Mouse (Mus musculus) midbrain, embryonic 12.5 days (tissue): ENCODE data around the gene Ccdc97. TPM values are rescaled to one million over a fixed set of nuclear protein-coding genes. Genes with fewer than 3 reads are reported as not detected.

ENCODE experiments used
- ATAC-seq: fragments of 200-750 bp; cut with Nextera tagmentation; 2 replicates; pipeline ENCODE4 v1.8.0; 2017; ENCODE audit warnings: low read depth, moderate TSS enrichment, moderate library complexity; ENCODE audit not compliant: low FRiP score
- H3K27ac ChIP-seq: fragments of 300-500 bp; sonication (generic); replicated peaks from 2 replicates; pipeline ENCODE4 v1.5.1; 2016; ENCODE audit warnings: mild to moderate bottlenecking
- H3K27me3 ChIP-seq: fragments of 300-500 bp; sonication (generic); 2 replicates; pipeline ENCODE4 v1.6.1; 2016; ENCODE audit warnings: mild to moderate bottlenecking
- H3K36me3 ChIP-seq: fragments of 300-500 bp; sonication (generic); 2 replicates; pipeline ENCODE4 v1.6.1; 2016
- H3K4me1 ChIP-seq: fragments of 300-500 bp; sonication (generic); 2 replicates; pipeline ENCODE4 v1.6.1; 2016
- H3K4me2 ChIP-seq: fragments of 300-500 bp; sonication (generic); replicated peaks from 2 replicates; pipeline ENCODE4 v1.6.1; 2016; ENCODE audit warnings: mild to moderate bottlenecking, moderate library complexity
- H3K4me3 ChIP-seq: fragments of 300-500 bp; sonication (generic); 2 replicates; pipeline ENCODE4 v1.5.1; 2016; ENCODE audit warnings: mild to moderate bottlenecking
- H3K9ac ChIP-seq: fragments of 300-500 bp; sonication (generic); replicated peaks from 2 replicates; pipeline ENCODE4 v1.6.1; 2016; ENCODE audit warnings: mild to moderate bottlenecking, moderate library complexity
- H3K9me3 ChIP-seq: fragments of 300-500 bp; sonication (generic); 2 replicates; pipeline ENCODE4 v1.6.1; 2016; ENCODE audit warnings: mild to moderate bottlenecking
- WGBS: fragments of 180-500 bp; shearing (Covaris S2); methylation state at CpG from one replicate; pipeline ENCODE4 v1.1.7; 2016; 5-methylcytosine and 5-hydroxymethylcytosine counted together
- polyA plus RNA-seq: library from polyadenylated mRNA; unstranded; fragments of >200 nt; fragmentation: Nextera tagmentation; extraction: Ambion mirVana; gene quantifications from 2 replicates; pipeline ENCODE4 v1.2.1, GENCODE M21; 2016

The Ccdc97 gene
- 32.8 and 33.2 TPM in 2 replicates for polyA plus RNA-seq

DNA sequence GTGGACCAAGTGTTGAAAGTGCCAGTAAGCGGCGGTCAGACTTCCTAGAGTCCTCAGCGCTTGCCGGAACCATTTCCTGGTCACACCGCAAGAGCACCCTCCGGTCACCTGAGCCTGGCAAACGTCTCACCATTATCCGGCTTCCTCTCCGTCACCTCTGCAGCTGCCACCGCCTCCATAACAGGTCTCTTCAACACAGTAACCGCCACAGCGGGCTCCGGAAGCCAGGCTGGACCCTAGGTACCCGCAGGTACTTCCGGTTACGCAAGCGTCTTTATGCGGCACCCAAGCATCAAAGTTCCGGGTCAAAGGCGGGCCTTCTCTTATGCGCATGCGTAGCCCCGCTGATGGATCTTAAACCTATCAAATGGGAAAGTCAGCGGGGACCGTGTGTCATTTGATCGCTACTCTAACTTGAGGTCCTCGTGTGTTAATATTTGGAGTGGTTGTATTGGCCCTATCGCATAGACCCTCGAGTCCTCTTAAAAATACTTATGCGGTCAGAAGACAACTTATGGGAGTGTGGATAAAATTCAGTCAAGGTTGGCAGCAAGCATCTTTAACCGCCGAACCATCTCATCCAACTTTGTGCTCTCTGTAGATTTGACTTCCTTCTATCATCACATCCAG, at the start of gene Ccdc97:
Gene Ccdc97 (minus strand): TSS at position 301 of the 630 bp plus-strand sequence.
- Histone ChIP-seq H3K4me3 (peak within 1 kb of the TSS; percentile 80), H3K9ac (peak within 1 kb of the TSS; percentile 54), H3K4me2 (peak within 1 kb of the TSS; percentile 88), H3K27ac (peak within 1 kb of the TSS; percentile 71), H3K9me3 (no peaks in the 10 kb centered on the region), H3K36me3 (peaks cover 57% of the 10 kb centered on the region), H3K4me1 (peaks cover 15% of the 10 kb centered on the region), H3K27me3 (no peaks in the 10 kb centered on the region)
- peak; percentile 82 for ATAC-seq
- 5% methylated on average over 32 of the region's 32 CpGs for WGBS

DNA sequence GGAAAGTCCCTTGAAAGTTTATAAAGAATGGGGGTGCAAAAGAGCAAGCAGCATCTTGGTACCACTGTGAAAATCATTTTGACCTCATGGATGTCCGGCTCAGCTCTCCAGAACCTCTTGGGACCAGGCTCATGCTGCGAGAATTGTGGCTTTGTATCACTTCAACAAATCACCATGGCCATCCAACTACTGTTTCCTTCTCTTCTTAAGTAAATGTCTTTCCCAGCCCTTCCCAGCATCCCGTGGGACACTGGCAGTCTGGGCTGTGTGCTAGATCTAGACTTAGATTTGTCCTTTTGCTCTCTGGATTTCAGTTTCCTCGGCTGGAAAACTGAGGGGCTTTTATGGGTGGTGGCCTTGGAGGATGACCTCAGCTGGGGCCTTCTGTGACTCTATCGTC, 49.3 kb upstream of the Ccdc97 start:
- no peak for ATAC-seq
- Histone ChIP-seq H3K4me2 (no peak overlapping the region), H3K36me3 (peaks cover 18% of the 10 kb centered on the region; the same call in 1 of the 2 replicates), H3K4me1 (no peaks in the 10 kb centered on the region), H3K27ac (no peak overlapping the region), H3K4me3 (no peak overlapping the region), H3K27me3 (no peaks in the 10 kb centered on the region), H3K9ac (no peak overlapping the region), H3K9me3 (no peaks in the 10 kb centered on the region)
- 90% methylated on average over 5 of the region's 5 CpGs for WGBS

DNA sequence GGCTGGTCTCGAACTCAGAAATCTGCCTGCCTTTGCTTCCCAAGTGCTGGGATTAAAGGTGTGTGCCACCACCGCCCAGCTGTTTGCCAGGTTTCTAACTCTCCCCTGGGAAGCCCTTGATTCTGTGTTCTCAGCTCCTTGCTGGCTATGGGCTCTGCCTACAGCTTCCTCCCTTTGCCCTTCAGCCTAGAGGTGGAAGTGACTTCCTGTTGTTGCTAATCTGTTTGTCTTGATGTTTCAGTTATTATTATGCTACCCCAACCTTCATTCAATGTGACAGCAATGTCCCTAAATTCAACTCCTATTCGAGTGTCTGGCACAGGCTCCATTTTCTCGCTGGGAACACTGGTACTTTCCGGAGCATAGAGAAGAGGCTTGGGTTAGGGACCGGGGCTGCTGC, 47.2 kb upstream of the Ccdc97 start:
- Histone ChIP-seq H3K4me1 (no peaks in the 10 kb centered on the region), H3K27ac (no peak overlapping the region), H3K4me2 (no peak overlapping the region), H3K9me3 (no peaks in the 10 kb centered on the region), H3K27me3 (no peaks in the 10 kb centered on the region), H3K36me3 (peaks cover 7% of the 10 kb centered on the region; the same call in 1 of the 2 replicates), H3K4me3 (no peak overlapping the region), H3K9ac (no peak overlapping the region)
- 92% methylated on average over 6 of the region's 6 CpGs for WGBS
- ATAC-seq, result no peak

DNA sequence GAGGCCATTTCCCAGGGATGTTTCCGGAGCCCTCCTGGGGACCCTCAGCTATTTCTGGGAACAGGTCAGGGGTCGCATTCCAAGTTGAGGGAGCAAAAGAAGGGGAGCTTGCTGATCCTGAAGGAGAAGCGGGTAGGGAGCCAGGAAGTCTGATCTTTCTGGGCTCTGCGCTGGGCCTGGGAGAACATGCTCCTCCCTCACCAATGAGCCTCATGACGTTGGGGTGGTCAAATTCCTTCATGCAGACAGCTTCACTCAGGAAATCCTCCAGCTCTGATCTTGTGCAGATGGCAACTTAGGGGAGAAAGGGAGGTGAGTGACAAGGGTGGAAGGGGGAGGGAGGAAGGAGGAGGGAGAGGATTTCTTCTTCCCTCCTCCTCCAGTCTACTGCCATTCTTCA, 45.3 kb upstream of the Ccdc97 start:
- no peak overlapping the region for H3K27ac ChIP-seq
- H3K9ac ChIP-seq, result no peak overlapping the region
- no peak overlapping the region for H3K4me2 ChIP-seq
- H3K4me1 ChIP-seq, result no peaks in the 10 kb centered on the region
- 58% methylated on average over 5 of the region's 5 CpGs for WGBS
- no peaks in the 10 kb centered on the region for H3K9me3 ChIP-seq
- H3K4me3 ChIP-seq, result no peak overlapping the region
- H3K36me3 ChIP-seq, result peaks cover 7% of the 10 kb centered on the region; the same call in 1 of the 2 replicates
- no peaks in the 10 kb centered on the region for H3K27me3 ChIP-seq
- no peak for ATAC-seq

DNA sequence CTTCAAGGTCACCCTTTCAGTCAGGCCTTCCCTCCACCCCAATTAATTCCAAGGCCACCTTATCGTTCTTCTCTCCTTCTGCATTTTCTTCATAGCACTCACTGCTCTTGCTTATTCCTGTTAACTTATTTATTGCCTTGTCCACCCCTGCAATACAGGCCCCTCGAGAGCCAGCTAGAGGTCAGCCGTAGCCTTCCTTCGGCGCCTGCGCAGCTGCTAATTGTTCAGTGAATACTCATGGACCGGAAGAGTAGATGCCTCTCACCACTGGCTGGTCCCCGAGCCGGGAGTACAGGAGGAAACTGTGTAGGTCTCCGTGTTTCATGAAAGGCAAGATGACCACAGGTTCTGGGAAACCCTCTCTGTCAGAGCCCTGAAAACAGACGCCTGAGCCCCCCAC, 44.8 kb upstream of the Ccdc97 start:
- H3K27ac ChIP-seq, result no peak overlapping the region
- H3K4me1 ChIP-seq, result no peaks in the 10 kb centered on the region
- H3K36me3 ChIP-seq, result peaks cover 5% of the 10 kb centered on the region; the same call in 1 of the 2 replicates

DNA sequence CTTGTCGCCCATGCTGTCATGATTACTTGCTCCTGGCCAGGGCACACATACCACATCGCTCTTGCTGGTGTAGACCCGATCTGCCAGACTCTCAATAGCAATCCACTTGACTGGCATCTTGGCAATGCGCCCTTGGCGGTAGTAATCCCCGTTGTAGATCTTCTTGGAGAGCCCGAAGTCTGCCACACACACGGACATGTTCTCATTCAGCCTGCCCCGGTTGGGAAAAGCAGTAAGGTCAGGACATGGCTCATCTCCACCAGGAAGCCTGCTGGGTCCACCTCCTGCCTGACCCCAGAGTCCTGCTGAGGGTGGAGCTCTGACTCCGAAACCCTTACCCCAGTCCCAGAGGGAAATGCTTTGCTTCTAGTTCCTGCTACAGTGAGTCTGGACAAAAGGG, 42.5 kb upstream of the Ccdc97 start:
- H3K27me3 ChIP-seq, result no peaks in the 10 kb centered on the region
- no peaks in the 10 kb centered on the region for H3K9me3 ChIP-seq
- H3K27ac ChIP-seq, result no peak overlapping the region
- H3K36me3 ChIP-seq, result no peaks in the 10 kb centered on the region
- H3K9ac ChIP-seq, result no peak overlapping the region
- no peak for ATAC-seq
- 86% methylated on average over 10 of the region's 10 CpGs for WGBS
- no peak overlapping the region for H3K4me3 ChIP-seq
- H3K4me2 ChIP-seq, result no peak overlapping the region
- H3K4me1 ChIP-seq, result no peaks in the 10 kb centered on the region

More for the DNA sequence above, 44.8 kb upstream of the Ccdc97 start:
- 80% methylated on average over 11 of the region's 11 CpGs for WGBS
- Histone ChIP-seq H3K9ac (no peak overlapping the region), H3K9me3 (no peaks in the 10 kb centered on the region), H3K27me3 (no peaks in the 10 kb centered on the region), H3K4me2 (no peak overlapping the region), H3K4me3 (no peak overlapping the region)
- ATAC-seq, result no peak

DNA sequence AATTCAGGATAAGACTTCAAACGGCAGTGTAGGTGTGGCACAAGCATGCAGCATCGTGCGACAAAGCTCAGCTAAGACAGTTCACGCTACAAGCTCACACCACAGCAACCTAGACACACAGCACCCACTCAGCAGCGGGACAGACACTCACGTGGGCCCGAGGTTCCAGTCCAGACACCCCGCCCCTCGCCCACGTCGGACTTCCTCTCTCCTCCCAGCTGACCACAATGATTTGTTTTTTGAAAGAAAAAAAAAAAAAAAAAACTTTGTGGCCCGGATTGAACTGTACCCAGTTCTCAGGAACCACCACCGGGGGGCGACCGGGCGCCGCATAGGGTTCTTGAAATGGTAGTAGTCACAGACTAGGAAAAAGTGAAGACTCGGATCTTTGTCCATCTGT, 37.1 kb upstream of the Ccdc97 start:
- Histone ChIP-seq H3K9me3 (no peaks in the 10 kb centered on the region), H3K4me1 (peaks cover 19% of the 10 kb centered on the region), H3K4me3 (peak overlapping the region; percentile 66), H3K9ac (peak overlapping the region; percentile 48), H3K36me3 (peaks cover 9% of the 10 kb centered on the region; the same call in 1 of the 2 replicates), H3K27me3 (no peaks in the 10 kb centered on the region), H3K4me2 (peak overlapping the region; percentile 86), H3K27ac (peak overlapping the region; percentile 98)
- ATAC-seq, result peak; percentile 51
- WGBS, result under 1% methylated on average over 18 of the region's 18 CpGs

DNA sequence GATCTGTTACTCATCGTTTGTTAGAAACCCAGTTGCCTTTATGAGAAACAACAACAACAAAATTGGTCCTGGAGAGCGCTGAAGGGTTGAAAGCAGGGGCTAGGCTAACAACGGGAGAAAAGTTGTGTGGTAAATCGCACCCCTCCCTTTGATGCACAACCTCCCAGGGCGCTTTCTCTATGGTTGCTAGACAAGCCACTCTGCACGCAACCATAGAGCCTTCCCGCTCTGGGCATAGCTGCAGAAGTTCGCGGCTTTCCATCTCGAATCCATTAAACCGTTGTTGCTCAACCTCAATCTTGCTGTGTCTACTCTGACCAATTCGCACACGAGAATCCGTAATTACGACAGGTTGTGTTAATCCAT, 36.6 kb upstream of the Ccdc97 start:
- Histone ChIP-seq H3K9ac (peak overlapping the region; percentile 48), H3K4me2 (peak overlapping the region; percentile 86), H3K27me3 (no peaks in the 10 kb centered on the region), H3K9me3 (no peaks in the 10 kb centered on the region), H3K4me1 (peaks cover 19% of the 10 kb centered on the region), H3K36me3 (peaks cover 15% of the 10 kb centered on the region), H3K27ac (peak overlapping the region; percentile 98), H3K4me3 (peak overlapping the region; percentile 66)
- WGBS, result 0% methylated on average over 15 of the region's 15 CpGs
- ATAC-seq, result peak; percentile 53

DNA sequence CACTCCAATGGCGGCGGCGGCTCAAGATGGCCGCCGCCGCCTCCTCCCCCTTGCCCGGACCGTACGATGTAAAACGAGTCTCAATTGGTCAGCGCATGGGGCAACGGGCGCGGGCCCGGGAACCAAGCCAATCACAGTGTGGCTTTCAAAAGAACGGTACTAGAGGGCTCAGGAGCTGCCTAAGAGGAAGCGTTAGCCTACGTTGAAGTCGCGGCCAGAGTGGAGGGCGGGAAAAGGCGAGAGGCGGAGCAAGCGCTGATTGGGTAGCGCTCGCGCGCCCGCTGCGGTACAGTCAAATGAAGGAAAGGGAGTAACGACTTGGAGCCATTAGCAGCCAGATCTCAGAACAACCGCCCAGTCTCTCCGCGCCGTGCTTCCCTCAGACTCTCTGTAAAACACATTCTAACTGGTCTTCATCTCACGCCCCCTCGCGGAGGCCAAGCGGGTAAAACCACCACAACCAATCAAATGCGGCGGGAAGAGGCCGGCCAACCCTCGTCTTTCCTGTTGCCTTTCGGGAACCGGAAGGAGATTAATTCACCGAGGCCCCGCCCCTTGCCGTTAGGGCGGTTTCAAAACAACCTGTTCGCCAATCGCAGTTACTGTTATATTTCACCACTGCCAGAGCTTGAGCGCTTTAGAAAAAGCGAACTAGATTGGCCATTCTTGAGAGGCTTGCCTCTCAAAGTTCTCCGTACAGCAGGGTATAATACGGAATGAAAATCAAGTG, 36.0 kb upstream of the Ccdc97 start, which contains the start of gene Hnrnpul1:
Gene Hnrnpul1 (minus strand): TSS at position 20 of the 730 bp plus-strand sequence.
- WGBS, result under 1% methylated on average over 55 of the region's 55 CpGs
- Histone ChIP-seq H3K36me3 (peaks cover 19% of the 10 kb centered on the region), H3K9me3 (no peaks in the 10 kb centered on the region), H3K9ac (peak within 1 kb of the TSS; percentile 89), H3K4me2 (peak within 1 kb of the TSS; percentile 86), H3K4me1 (peaks cover 19% of the 10 kb centered on the region), H3K27ac (peak within 1 kb of the TSS; percentile 98), H3K4me3 (peak within 1 kb of the TSS; percentile 66), H3K27me3 (no peaks in the 10 kb centered on the region)
- ATAC-seq, result peak; percentile 94

DNA sequence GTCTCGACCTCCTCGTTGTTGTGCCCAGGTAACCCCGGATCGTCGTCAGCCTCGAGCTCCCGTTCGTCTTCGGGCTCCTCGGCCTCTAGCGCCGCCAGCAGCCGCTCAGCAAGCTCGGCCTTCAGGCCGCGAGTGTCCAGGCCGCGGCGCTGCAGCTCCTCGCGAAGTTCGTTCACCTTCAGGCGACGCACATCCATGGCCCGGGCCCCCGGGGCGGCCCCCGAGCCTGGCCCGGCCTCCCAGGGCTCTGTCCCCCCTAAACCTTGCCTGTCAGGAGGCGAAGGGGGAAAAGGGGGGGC, 35.5 kb upstream of the Ccdc97 start:
- Histone ChIP-seq H3K4me2 (peak overlapping the region; percentile 86), H3K4me1 (peaks cover 19% of the 10 kb centered on the region), H3K9me3 (no peaks in the 10 kb centered on the region), H3K4me3 (peak overlapping the region; percentile 66), H3K27ac (peak overlapping the region; percentile 98), H3K27me3 (no peaks in the 10 kb centered on the region), H3K9ac (peak overlapping the region; percentile 89), H3K36me3 (peaks cover 24% of the 10 kb centered on the region)
- ATAC-seq, result no peak
- WGBS, result 0% methylated on average over 29 of the region's 30 CpGs

DNA sequence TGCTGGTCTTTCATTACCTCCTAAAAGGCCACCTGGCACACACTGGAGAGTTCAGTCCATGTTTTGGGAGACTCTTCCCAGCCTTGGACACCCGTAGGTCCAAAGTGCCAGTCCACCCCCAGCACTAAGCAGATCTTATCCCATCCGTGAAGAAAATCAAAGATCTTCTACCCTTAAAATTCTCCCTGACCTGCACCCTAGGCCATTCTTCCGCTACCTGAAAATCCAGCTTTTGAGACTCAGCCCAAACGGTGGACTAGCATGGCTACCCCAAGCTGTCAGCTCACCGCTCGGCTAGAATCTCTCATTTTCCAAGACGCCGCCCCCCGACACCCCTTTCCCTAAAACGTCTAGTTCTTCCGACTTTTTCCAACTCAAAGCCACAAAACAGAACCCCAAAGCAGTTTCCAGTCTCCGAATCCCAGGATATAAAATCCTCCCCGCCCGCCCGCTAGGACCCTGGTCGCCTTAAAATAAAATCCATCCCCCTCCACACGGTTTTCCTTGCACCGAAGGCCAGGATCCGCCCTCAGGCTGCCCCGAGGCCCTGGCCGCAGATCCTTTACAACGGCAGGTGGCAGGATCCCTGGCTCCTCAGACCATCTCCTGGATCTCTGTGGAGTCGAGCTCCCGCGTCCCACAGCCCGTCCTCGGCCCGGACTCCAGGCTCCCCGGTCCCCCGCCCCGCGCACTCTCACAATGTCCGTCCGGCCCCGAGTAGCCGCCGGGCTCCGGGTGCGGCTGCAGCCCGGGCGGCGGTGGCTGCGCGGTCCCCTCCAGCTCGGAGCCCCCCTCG, 35.0 kb upstream of the Ccdc97 start:
- peak overlapping the region; percentile 98 for H3K27ac ChIP-seq
- 1% methylated on average over 46 of the region's 46 CpGs for whole genome bisulfite sequencing
- peak overlapping the region; percentile 66 for H3K4me3 ChIP-seq
- peak; percentile 14 for ATAC-seq
- H3K4me1 ChIP-seq, result peaks cover 19% of the 10 kb centered on the region
- H3K36me3 ChIP-seq, result peaks cover 29% of the 10 kb centered on the region
- H3K27me3 ChIP-seq, result no peaks in the 10 kb centered on the region
- no peaks in the 10 kb centered on the region for H3K9me3 ChIP-seq
- peak overlapping the region; percentile 86 for H3K4me2 ChIP-seq
- peak overlapping the region; percentile 89 for H3K9ac ChIP-seq

DNA sequence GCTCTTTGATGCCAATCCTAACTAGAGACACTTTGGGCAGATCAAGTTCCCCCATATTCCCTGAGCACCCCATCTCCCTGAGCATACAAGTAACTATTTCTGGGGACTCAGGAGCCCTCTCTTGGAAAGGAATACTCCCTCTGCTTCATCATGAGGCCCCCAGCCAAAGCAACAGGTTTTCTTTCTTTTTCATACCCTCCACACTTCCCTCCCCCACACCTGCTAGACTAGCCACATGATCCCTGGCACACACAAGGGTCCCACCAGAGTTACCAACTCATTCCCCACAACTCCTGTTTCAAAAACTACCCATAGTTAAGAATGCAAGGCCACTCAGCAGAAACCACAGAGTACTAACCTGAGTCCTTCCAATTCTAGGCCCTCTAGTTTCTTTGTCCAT, 34.2 kb upstream of the Ccdc97 start:
- H3K27ac ChIP-seq, result no peak overlapping the region
- H3K27me3 ChIP-seq, result no peaks in the 10 kb centered on the region

More for the DNA sequence above, 34.2 kb upstream of the Ccdc97 start:
- Histone ChIP-seq H3K4me3 (peak overlapping the region; percentile 66), H3K9me3 (no peaks in the 10 kb centered on the region), H3K4me2 (peak overlapping the region; percentile 86), H3K9ac (peak overlapping the region; percentile 89), H3K36me3 (peaks cover 37% of the 10 kb centered on the region), H3K4me1 (peaks cover 19% of the 10 kb centered on the region)
- ATAC-seq, result no peak
